Mouse (Mus musculus) liver, embryonic 11.5 days (tissue): Measurements from ENCODE around the gene Far1. TPM values are rescaled to one million over a fixed set of nuclear protein-coding genes. Genes with fewer than 3 reads are reported as not detected.

ENCODE experiments used
- ATAC-seq: fragments of 200-750 bp; cut with Nextera tagmentation; replicated peaks from 2 replicates; pipeline ENCODE4 v1.8.0; 2017; ENCODE audit warnings: moderate number of reproducible peaks, mild to moderate bottlenecking, moderate TSS enrichment, moderate library complexity; ENCODE audit not compliant: low FRiP score
- DNase-seq: peaks from one replicate; pipeline ENCODE4 v3.0.0-alpha.2; 2017; ENCODE audit warnings: low spot score
- H3K27ac ChIP-seq: fragments of 300-500 bp; sonication (generic); 2 replicates; pipeline ENCODE4 v1.5.1; 2014; ENCODE audit warnings: mild to moderate bottlenecking, low read depth, low read length, control low read depth
- H3K27me3 ChIP-seq: fragments of 300-500 bp; sonication (generic); replicated peaks from 2 replicates; pipeline ENCODE4 v1.6.1; 2014; ENCODE audit warnings: low read length, mixed read lengths; ENCODE audit not compliant: control insufficient read depth, insufficient read depth
- H3K36me3 ChIP-seq: fragments of 300-500 bp; sonication (generic); 2 replicates; pipeline ENCODE4 v1.6.1; 2014; ENCODE audit warnings: mild to moderate bottlenecking, low read length, moderate library complexity, mixed read lengths; ENCODE audit not compliant: control insufficient read depth, insufficient read depth
- H3K4me1 ChIP-seq: fragments of 300-500 bp; sonication (generic); replicated peaks from 2 replicates; pipeline ENCODE4 v1.6.1; 2014; ENCODE audit warnings: low read length, mixed read lengths; ENCODE audit not compliant: control insufficient read depth, insufficient read depth
- H3K4me2 ChIP-seq: fragments of 300-500 bp; sonication (generic); 2 replicates; pipeline ENCODE4 v1.6.1; 2014; ENCODE audit warnings: mild to moderate bottlenecking, control low read depth, moderate library complexity
- H3K4me3 ChIP-seq: fragments of 300-500 bp; sonication (generic); 2 replicates; pipeline ENCODE4 v1.5.1; 2014; ENCODE audit warnings: low read depth, low read length, control low read depth
- H3K9ac ChIP-seq: fragments of 300-500 bp; sonication (generic); 2 replicates; pipeline ENCODE4 v1.6.1; 2014; ENCODE audit warnings: low read depth, low read length, control low read depth
- H3K9me3 ChIP-seq: fragments of 300-500 bp; sonication (generic); 2 replicates; pipeline ENCODE4 v1.6.1; 2016; ENCODE audit warnings: low read length, inconsistent platforms, mixed read lengths; ENCODE audit not compliant: control insufficient read depth
- WGBS: fragments of 180-500 bp; shearing (Covaris S2); extraction: QIAGEN DNeasy Blood & Tissue Kit; methylation state at CpG from one replicate; pipeline ENCODE4 v1.1.7; 2014; 5-methylcytosine and 5-hydroxymethylcytosine counted together
- polyA plus RNA-seq: library from polyadenylated mRNA; unstranded; fragments of >200 nt; fragmentation: Nextera tagmentation; extraction: Ambion mirVana; gene quantifications from 2 replicates; pipeline ENCODE4 v1.2.1, GENCODE M21; 2014

Far1 gene
- polyA plus RNA-seq, 1 experiment from 2014 or later, result 45.2 TPM

GRCm38 (mm10) chr7:113505516-113506045 lies 8.1 kb upstream of the Far1 start:
- H3K4me3 ChIP-seq, result no peak overlapping the region
- H3K9ac ChIP-seq, result no peak overlapping the region
- H3K4me1 ChIP-seq, result no peaks in the 10 kb centered on the region
- ATAC-seq, result no peak
- no peak for DNase-seq
- no peak overlapping the region for H3K4me2 ChIP-seq
- H3K27me3 ChIP-seq, result no peaks in the 10 kb centered on the region
- WGBS, result 84% methylated on average over 4 of the region's 4 CpGs
- H3K27ac ChIP-seq, result no peak overlapping the region
- H3K36me3 ChIP-seq, result no peaks in the 10 kb centered on the region
- no peaks in the 10 kb centered on the region for H3K9me3 ChIP-seq

GRCm38 (mm10) chr7:113507846-113508245 lies 5.8 kb upstream of the Far1 start:
- 0 out of 2 replicates have a peak, but pooled peaks cover 3% of the 10 kb centered on the region for H3K4me1 ChIP-seq
- no peaks in the 10 kb centered on the region for H3K9me3 ChIP-seq
- no peak overlapping the region for H3K27ac ChIP-seq
- no peak overlapping the region for H3K4me2 ChIP-seq
- H3K36me3 ChIP-seq, result no peaks in the 10 kb centered on the region
- no peak overlapping the region for H3K9ac ChIP-seq
- ATAC-seq (no peak), DNase-seq (no peak)
- WGBS, result 63% methylated on average over 3 of the region's 3 CpGs
- H3K4me3 ChIP-seq, result no peak overlapping the region
- 0 out of 2 replicates have a peak, but pooled peaks cover 2% of the 10 kb centered on the region for H3K27me3 ChIP-seq

GRCm38 (mm10) chr7:113511396-113511795 lies 2.2 kb upstream of the Far1 start:
- Histone ChIP-seq H3K4me2 (no peak overlapping the region), H3K4me1 (peaks cover 10% of the 10 kb centered on the region; the same call in 1 of the 2 replicates), H3K36me3 (no peaks in the 10 kb centered on the region), H3K9me3 (no peaks in the 10 kb centered on the region), H3K27ac (no peak overlapping the region), H3K27me3 (0 out of 2 replicates have a peak, but pooled peaks cover 2% of the 10 kb centered on the region), H3K9ac (no peak overlapping the region), H3K4me3 (no peak overlapping the region)
- WGBS, result 69% methylated on average over 3 of the region's 3 CpGs
- no peak for ATAC-seq
- no peak for DNase-seq

GRCm38 (mm10) chr7:113512527-113513285 lies 928 bp upstream of the Far1 start:
- Histone ChIP-seq H3K4me2 (peak overlapping the region; percentile 95), H3K36me3 (no peaks in the 10 kb centered on the region), H3K27me3 (0 out of 2 replicates have a peak, but pooled peaks cover 2% of the 10 kb centered on the region), H3K9me3 (no peaks in the 10 kb centered on the region), H3K27ac (peak overlapping the region; percentile 76), H3K4me1 (peaks cover 10% of the 10 kb centered on the region; the same call in 1 of the 2 replicates), H3K4me3 (peak overlapping the region; percentile 71), H3K9ac (peak overlapping the region; percentile 81)
- peak; percentile 53 for ATAC-seq
- WGBS, result 12% methylated on average over 20 of the region's 20 CpGs
- DNase-seq, result no peak

- under 1% methylated on average over 41 of the region's 45 CpGs for WGBS
- DNase-seq, result no peak
- Histone ChIP-seq H3K9me3 (no peaks in the 10 kb centered on the region), H3K36me3 (no peaks in the 10 kb centered on the region), H3K27ac (peak overlapping the region; percentile 82), H3K9ac (peak overlapping the region; percentile 77), H3K27me3 (0 out of 2 replicates have a peak, but pooled peaks cover 2% of the 10 kb centered on the region), H3K4me3 (peak overlapping the region; percentile 71), H3K4me2 (peak overlapping the region; percentile 95), H3K4me1 (peaks cover 10% of the 10 kb centered on the region; the same call in 1 of the 2 replicates)
- peak; percentile 75 for ATAC-seq
Measured at GRCm38 (mm10) chr7:113513963-113514649, 472 bp downstream of the Far1 start.

- no peak for ATAC-seq
- Histone ChIP-seq H3K4me1 (peaks cover 10% of the 10 kb centered on the region; the same call in 1 of the 2 replicates), H3K9me3 (no peaks in the 10 kb centered on the region), H3K4me2 (no peak overlapping the region), H3K9ac (no peak overlapping the region), H3K36me3 (no peaks in the 10 kb centered on the region), H3K4me3 (no peak overlapping the region), H3K27ac (no peak overlapping the region), H3K27me3 (0 out of 2 replicates have a peak, but pooled peaks cover 2% of the 10 kb centered on the region)
- DNase-seq, result no peak
- WGBS, result 85% methylated on average over 4 of the region's 4 CpGs
Measured at GRCm38 (mm10) chr7:113515831-113516230, 2.2 kb downstream of the Far1 start.

- H3K4me3 ChIP-seq, result no peak overlapping the region
- H3K36me3 ChIP-seq, result no peaks in the 10 kb centered on the region
- no peak overlapping the region for H3K9ac ChIP-seq
- H3K27ac ChIP-seq, result no peak overlapping the region
- H3K4me1 ChIP-seq, result peaks cover 6% of the 10 kb centered on the region; the same call in 1 of the 2 replicates
- no peak for DNase-seq
- no peaks in the 10 kb centered on the region for H3K27me3 ChIP-seq
- no peak overlapping the region for H3K4me2 ChIP-seq
- no peaks in the 10 kb centered on the region for H3K9me3 ChIP-seq
- 42% methylated on average over 3 of the region's 3 CpGs for WGBS
- no peak for ATAC-seq
Measured at GRCm38 (mm10) chr7:113518419-113518818, 4.8 kb downstream of the Far1 start.

- ATAC-seq (no peak), DNase-seq (no peak)
- Histone ChIP-seq H3K36me3 (no peaks in the 10 kb centered on the region), H3K27me3 (no peaks in the 10 kb centered on the region), H3K9me3 (no peaks in the 10 kb centered on the region), H3K27ac (no peak overlapping the region), H3K4me2 (no peak overlapping the region), H3K4me3 (no peak overlapping the region), H3K4me1 (peaks cover 6% of the 10 kb centered on the region; the same call in 1 of the 2 replicates), H3K9ac (no peak overlapping the region)
- WGBS, result 77% methylated on average over 2 of the region's 2 CpGs
Measured at GRCm38 (mm10) chr7:113518961-113519360, 5.3 kb downstream of the Far1 start.
